8 mouse cellular contexts compared by ENCODE assay signal in genomic region chr8:115766218-115766898, GRCm38 (mm10). TPM values are rescaled to one million over a fixed set of nuclear protein-coding genes. Genes with fewer than 3 reads are reported as not detected.
DNase-seq lines count a peak whose midpoint lies in the region; ATAC-seq and TF ChIP-seq lines count a peak whose summit lies in the region.

No protein-coding gene starts in this region.

- TF ChIP-seq EP300 in heart, adult 2 months (IDR thresholded peaks at IDR 0.05; ENCODE audit: insufficient read depth, low read depth, low read length) = no peak

- TF ChIP-seq CTCF in heart, adult 2 months (IDR thresholded peaks at IDR 0.05) = no peak

- no peak for TF ChIP-seq POLR2A in heart, adult 2 months (IDR thresholded peaks at IDR 0.05; ENCODE audit: insufficient read depth, low read depth, low read length)

- no peak overlapping the region for H3K27ac ChIP-seq in heart, adult 2 months

- 36% methylated on average over 9 of the region's 9 CpGs for WGBS in heart, adult 2 months

- intact Hi-C loops in heart, adult 2 months (cut with DNase I) = no loop called here

- H3K27me3 ChIP-seq in heart, adult 2 months (ENCODE audit: control insufficient read depth, insufficient read depth, low read length) = no peaks in the 10 kb centered on the region

- DNase-seq in urinary bladder, adult 2 months (ENCODE audit: low spot score) = peak; percentile 39
- no peak for DNase-seq in urinary bladder, postnatal 25 days (ENCODE audit: low spot score)
- peak; percentile 19 for DNase-seq in embryo, embryonic 11.5 days (ENCODE audit: low read depth, low spot score)
- DNase-seq in heart, adult 2 months = peak; percentile 25 to 28
- DNase-seq in kidney, adult 8-10 months = peak; percentile 90 to 93
- DNase-seq in lung, postnatal 14 days = peak; percentile 46
- DNase-seq in urinary bladder, postnatal 4 days (ENCODE audit: low spot score in 2 of 2) = peak; percentile 37 to 63

- no peaks in the 10 kb centered on the region for H3K79me2 ChIP-seq in heart, adult 2 months (replicated peaks; ENCODE audit: control insufficient read depth, insufficient read depth, low read length)

- no peak overlapping the region for H3K9ac ChIP-seq in heart, adult 2 months (ENCODE audit: low read depth, low read length)

- no peaks in the 10 kb centered on the region for H3K36me3 ChIP-seq in heart, adult 2 months (ENCODE audit: control insufficient read depth, insufficient read depth, low read length)

- no peak overlapping the region for H3K4me3 ChIP-seq in heart, adult 2 months

- no peak for ATAC-seq in CD4-positive, CD25-positive, alpha-beta regulatory T cell, adult 4 months

- H3K4me1 ChIP-seq in heart, adult 2 months (ENCODE audit: control insufficient read depth, insufficient read depth, low read length) = no peaks in the 10 kb centered on the region

RNA-seq across cellular contexts. Expression of gene Maf, which starts 58.8 kb away (rescaled TPM):
- polyA plus RNA-seq in urinary bladder, adult 2 months (2012; rRNA removed) = 16.7 and 23.5 TPM in 2 replicates
- 1 to 10 TPM; 7.8 to 8.6 TPM for total RNA-seq in heart, adult 2 months (2021)
- 2.7 and 2.9 TPM in 2 replicates for polyA plus RNA-seq in heart, adult 2 months (2012; rRNA removed)
- polyA plus RNA-seq in CD4-positive, CD25-positive, alpha-beta regulatory T cell, adult 4 months (2017; shearing (Covaris generic)) = 10 to 100 TPM; 71.6 to 83.8 TPM
